In genomic region chr9:66275267-66275991, GRCm38 (mm10) we compare ENCODE assay signal across 8 mouse cellular contexts.
DNase-seq lines count a peak whose midpoint lies in the region; ATAC-seq and TF ChIP-seq lines count a peak whose summit lies in the region.

No protein-coding gene starts in this region.

- WGBS in liver, adult 2 months: 42% methylated on average over 15 of the region's 15 CpGs
- WGBS in embryonic facial prominence, embryonic 14.5 days: 5% methylated on average over 15 of the region's 15 CpGs
- 6% methylated on average over 15 of the region's 15 CpGs for WGBS in heart, postnatal 0 days
- 13% methylated on average over 15 of the region's 15 CpGs for WGBS in liver, embryonic 13.5 days (ENCODE audit: insufficient replicate concordance)
- 2% methylated on average over 15 of the region's 15 CpGs for WGBS in neural tube, embryonic 15.5 days

- no peaks in the 10 kb centered on the region for H3K27me3 ChIP-seq in liver, adult 2 months (ENCODE audit: control insufficient read depth, insufficient read depth, low read length)
- H3K27me3 ChIP-seq in embryonic facial prominence, embryonic 14.5 days (replicated peaks; ENCODE audit: control insufficient read depth, insufficient read depth, low read length): no peaks in the 10 kb centered on the region
- no peaks in the 10 kb centered on the region for H3K27me3 ChIP-seq in heart, postnatal 0 days (ENCODE audit: control insufficient read depth, insufficient read depth, low read length)
- 0 out of 2 replicates have a peak, but pooled peaks cover 2% of the 10 kb centered on the region for H3K27me3 ChIP-seq in liver, embryonic 13.5 days
- H3K27me3 ChIP-seq in neural tube, embryonic 15.5 days (replicated peaks): no peaks in the 10 kb centered on the region

- ATAC-seq in embryonic facial prominence, embryonic 14.5 days (ENCODE audit: low read depth): peak; percentile 47; the same call in 1 of the 2 replicates
- ATAC-seq in heart, postnatal 0 days (ENCODE audit: insufficient read depth, low read depth): no peak; the same call in 1 of the 2 replicates
- ATAC-seq in liver, embryonic 13.5 days (ENCODE audit: low read depth): no peak
- ATAC-seq in neural tube, embryonic 15.5 days (ENCODE audit: low FRiP score): no peak
- ATAC-seq in monocyte, adult 5-6 weeks (replicated peaks; ENCODE audit: insufficient number of reproducible peaks, low FRiP score, low TSS enrichment, poor library complexity, severe bottlenecking): no peak

- peaks cover 3% of the 10 kb centered on the region; the same call in 1 of the 2 replicates for H3K4me1 ChIP-seq in liver, adult 2 months (ENCODE audit: control insufficient read depth, insufficient read depth, low read length)
- peaks cover 17% of the 10 kb centered on the region for H3K4me1 ChIP-seq in embryonic facial prominence, embryonic 14.5 days (ENCODE audit: control insufficient read depth, insufficient read depth, low read length)
- peaks cover 12% of the 10 kb centered on the region for H3K4me1 ChIP-seq in heart, postnatal 0 days (ENCODE audit: control insufficient read depth, insufficient read depth)
- peaks cover 35% of the 10 kb centered on the region for H3K4me1 ChIP-seq in liver, embryonic 13.5 days (replicated peaks)
- H3K4me1 ChIP-seq in neural tube, embryonic 15.5 days: peaks cover 22% of the 10 kb centered on the region

- H3K4me3 ChIP-seq in liver, adult 2 months (ENCODE audit: insufficient read depth, low read depth, low read length): no peak overlapping the region
- peak overlapping the region; percentile 16 for H3K4me3 ChIP-seq in embryonic facial prominence, embryonic 14.5 days (ENCODE audit: low read depth, low read length)
- peak overlapping the region; percentile 33 for H3K4me3 ChIP-seq in heart, postnatal 0 days (ENCODE audit: low read depth, low read length)
- no peak overlapping the region; the same call in 1 of the 2 replicates for H3K4me3 ChIP-seq in liver, embryonic 13.5 days (replicated peaks)
- H3K4me3 ChIP-seq in neural tube, embryonic 15.5 days (replicated peaks): peak overlapping the region; percentile 14; the same call in 1 of the 2 replicates

- H3K9me3 ChIP-seq in embryonic facial prominence, embryonic 14.5 days (ENCODE audit: control insufficient read depth, low read length): no peaks in the 10 kb centered on the region
- H3K9me3 ChIP-seq in heart, postnatal 0 days (replicated peaks; ENCODE audit: control insufficient read depth, low read length): no peaks in the 10 kb centered on the region
- H3K9me3 ChIP-seq in liver, embryonic 13.5 days (replicated peaks): no peaks in the 10 kb centered on the region
- H3K9me3 ChIP-seq in neural tube, embryonic 15.5 days (replicated peaks): no peaks in the 10 kb centered on the region

- no peak overlapping the region; the same call in 1 of the 2 replicates for H3K9ac ChIP-seq in liver, adult 2 months (ENCODE audit: low read depth, low read length)
- H3K9ac ChIP-seq in embryonic facial prominence, embryonic 14.5 days (ENCODE audit: low read depth, low read length): peak overlapping the region; percentile 35; the same call in 1 of the 2 replicates
- H3K9ac ChIP-seq in heart, postnatal 0 days (replicated peaks; ENCODE audit: low read depth, low read length): 0 out of 2 replicates have a peak overlapping the region, but pooled peaks have one; percentile 26
- H3K9ac ChIP-seq in liver, embryonic 13.5 days: 0 out of 2 replicates have a peak overlapping the region, but pooled peaks have one; percentile 27
- no peak overlapping the region for H3K9ac ChIP-seq in neural tube, embryonic 15.5 days (replicated peaks)

- H3K27ac ChIP-seq in liver, adult 2 months (replicated peaks; ENCODE audit: insufficient read depth, low read depth, low read length): peak overlapping the region; percentile 46
- peak overlapping the region; percentile 49; the same call in 1 of the 2 replicates for H3K27ac ChIP-seq in embryonic facial prominence, embryonic 14.5 days (replicated peaks; ENCODE audit: low read depth, low read length)
- H3K27ac ChIP-seq in heart, postnatal 0 days (ENCODE audit: low read depth): peak overlapping the region; percentile 36
- peak overlapping the region; percentile 15; the same call in 1 of the 2 replicates for H3K27ac ChIP-seq in liver, embryonic 13.5 days
- H3K27ac ChIP-seq in neural tube, embryonic 15.5 days (replicated peaks): peak overlapping the region; percentile 14; the same call in 1 of the 2 replicates

- no peak for TF ChIP-seq CTCF in liver, adult 2 months (IDR thresholded peaks at IDR 0.05; ENCODE audit: low read depth, low read length)
- no peak for TF ChIP-seq CTCF in heart, postnatal 0 days (IDR thresholded peaks at IDR 0.05; ENCODE audit: low read depth)

- peaks cover 18% of the 10 kb centered on the region; the same call in 1 of the 2 replicates for H3K36me3 ChIP-seq in liver, adult 2 months (ENCODE audit: control insufficient read depth, insufficient read depth, low read length)
- no peaks in the 10 kb centered on the region for H3K36me3 ChIP-seq in embryonic facial prominence, embryonic 14.5 days (ENCODE audit: control insufficient read depth, insufficient read depth, low read length)
- H3K36me3 ChIP-seq in heart, postnatal 0 days (replicated peaks; ENCODE audit: control insufficient read depth, insufficient read depth, low read length): no peaks in the 10 kb centered on the region
- no peaks in the 10 kb centered on the region for H3K36me3 ChIP-seq in liver, embryonic 13.5 days
- H3K36me3 ChIP-seq in neural tube, embryonic 15.5 days: no peaks in the 10 kb centered on the region

- H3K79me2 ChIP-seq in liver, adult 2 months (ENCODE audit: control insufficient read depth, insufficient read depth, low read length): no peaks in the 10 kb centered on the region

- no peak for TF ChIP-seq EP300 in heart, postnatal 0 days (IDR thresholded peaks at IDR 0.05; ENCODE audit: low read depth)

- DNase-seq in liver, adult 2 months (ENCODE audit: extremely low read depth, low read depth, low spot score): no peak
- no peak for DNase-seq in liver
- DNase-seq in embryonic facial prominence, embryonic 14.5 days (ENCODE audit: low spot score): peak; percentile 61
- DNase-seq in heart, postnatal 0 days (ENCODE audit: low spot score): peak; percentile 37
- DNase-seq in kidney, postnatal 36 days: peak; percentile 34 to 50
- DNase-seq in liver, embryonic 13.5 days: no peak

- H3K4me2 ChIP-seq in embryonic facial prominence, embryonic 14.5 days (ENCODE audit: low read depth, low read length): peak overlapping the region; percentile 48
- peak overlapping the region; percentile 62 for H3K4me2 ChIP-seq in heart, postnatal 0 days (ENCODE audit: low read depth, low read length)
- peak overlapping the region; percentile 38 for H3K4me2 ChIP-seq in liver, embryonic 13.5 days
- H3K4me2 ChIP-seq in neural tube, embryonic 15.5 days: peak overlapping the region; percentile 52

- TF ChIP-seq POLR2A in liver, adult 2 months (IDR thresholded peaks at IDR 0.05; ENCODE audit: extremely low read depth, insufficient read depth, low read length): no peak

Comparison
In these comparisons a context has a peak if more than half of its experiments do, and no peak if none do; other contexts are left out.
1. H3K9ac ChIP-seq: peak in embryonic facial prominence, embryonic 14.5 days (single experiment), heart, postnatal 0 days (single experiment) and liver, embryonic 13.5 days (single experiment); none in liver, adult 2 months (single experiment) and neural tube, embryonic 15.5 days (single experiment).
2. DNase-seq: peak in embryonic facial prominence, embryonic 14.5 days (single experiment), heart, postnatal 0 days (single experiment) and kidney, postnatal 36 days (2 of 2); none in liver, adult 2 months (single experiment), liver (single experiment) and liver, embryonic 13.5 days (single experiment).
3. H3K4me3 ChIP-seq: peak in embryonic facial prominence, embryonic 14.5 days (single experiment), heart, postnatal 0 days (single experiment) and neural tube, embryonic 15.5 days (single experiment); none in liver, adult 2 months (single experiment) and liver, embryonic 13.5 days (single experiment).
4. Peak in every context shown above with its lines, with median percentiles within 50 percentile points of each other: H3K27ac ChIP-seq and H3K4me2 ChIP-seq.